Mouse (Mus musculus) lung, postnatal 10 days (tissue): ENCODE results near the gene RPS10-NUDT3.
"Not testable (repeated sequence)": the region's sequence is repeated elsewhere in the genome, so short reads cannot be mapped to it uniquely, and the experiment has no call there.

Experiments
- DNase-seq: peaks from one replicate; pipeline ENCODE4 v3.0.0; 2021

The RPS10-NUDT3 gene

DNA sequence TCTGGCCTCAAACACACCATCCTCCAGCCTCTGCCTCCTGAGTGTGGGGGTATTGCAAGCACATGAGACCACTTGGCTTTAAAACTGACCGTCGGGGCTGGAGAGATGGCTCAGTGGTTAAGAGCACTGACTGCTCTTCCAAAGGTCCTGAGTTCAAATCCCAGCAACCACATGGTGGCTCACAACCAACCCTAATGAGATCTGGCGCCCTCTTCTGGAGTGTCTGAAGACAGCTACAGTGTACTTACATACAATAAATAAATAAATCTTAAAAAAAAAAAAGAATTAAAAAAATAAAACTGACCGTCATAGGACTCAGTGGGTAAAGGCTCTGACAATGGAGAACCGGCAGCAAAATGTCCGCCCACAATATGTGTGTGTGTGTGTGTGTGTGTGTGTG lies 4.8 kb upstream of the RPS10-NUDT3 start:
- DNase-seq, result not testable (repeated sequence)

DNA sequence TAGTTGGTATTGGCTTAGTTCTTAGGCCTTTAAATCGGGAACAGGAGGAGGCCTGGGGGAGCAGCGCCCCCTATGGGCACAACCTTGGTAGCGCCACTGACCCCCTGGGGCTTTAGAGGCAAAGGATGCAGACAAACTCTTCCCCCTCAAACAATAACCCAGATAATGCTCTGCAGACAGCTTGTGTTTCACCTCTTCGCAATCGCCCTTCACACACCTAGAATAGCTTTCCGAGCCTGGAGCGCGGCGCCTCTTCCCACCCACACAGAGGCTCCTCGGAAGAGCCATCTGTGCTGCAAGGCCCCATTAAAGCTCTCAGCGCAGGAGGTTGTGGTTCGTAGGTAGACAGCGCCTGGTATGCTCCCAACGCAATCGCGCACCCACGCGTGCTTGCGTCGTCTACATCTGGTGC lies 3.9 kb upstream of the RPS10-NUDT3 start:
- DNase-seq, result no peak

DNA sequence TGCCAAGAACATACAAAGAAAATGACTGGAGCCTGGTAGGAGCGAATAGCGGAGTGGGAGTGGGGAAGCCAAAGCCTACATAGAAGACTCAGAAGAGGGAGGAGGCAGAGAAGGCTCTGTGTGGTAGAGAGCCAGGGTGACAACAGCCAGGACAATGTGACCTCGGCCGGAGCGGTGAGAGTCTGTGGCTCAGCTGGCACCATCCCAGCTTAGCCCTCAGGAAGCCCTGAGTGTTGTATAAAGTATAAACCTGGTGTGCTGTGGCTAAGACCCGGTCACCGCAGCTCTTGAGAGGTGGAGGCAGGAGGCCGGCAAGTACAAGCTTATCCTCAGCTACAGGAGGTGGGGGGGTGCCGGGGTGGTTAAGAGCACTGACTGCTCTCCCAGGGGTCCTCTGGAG lies 2.3 kb upstream of the RPS10-NUDT3 start:
- no peak for DNase-seq

DNA sequence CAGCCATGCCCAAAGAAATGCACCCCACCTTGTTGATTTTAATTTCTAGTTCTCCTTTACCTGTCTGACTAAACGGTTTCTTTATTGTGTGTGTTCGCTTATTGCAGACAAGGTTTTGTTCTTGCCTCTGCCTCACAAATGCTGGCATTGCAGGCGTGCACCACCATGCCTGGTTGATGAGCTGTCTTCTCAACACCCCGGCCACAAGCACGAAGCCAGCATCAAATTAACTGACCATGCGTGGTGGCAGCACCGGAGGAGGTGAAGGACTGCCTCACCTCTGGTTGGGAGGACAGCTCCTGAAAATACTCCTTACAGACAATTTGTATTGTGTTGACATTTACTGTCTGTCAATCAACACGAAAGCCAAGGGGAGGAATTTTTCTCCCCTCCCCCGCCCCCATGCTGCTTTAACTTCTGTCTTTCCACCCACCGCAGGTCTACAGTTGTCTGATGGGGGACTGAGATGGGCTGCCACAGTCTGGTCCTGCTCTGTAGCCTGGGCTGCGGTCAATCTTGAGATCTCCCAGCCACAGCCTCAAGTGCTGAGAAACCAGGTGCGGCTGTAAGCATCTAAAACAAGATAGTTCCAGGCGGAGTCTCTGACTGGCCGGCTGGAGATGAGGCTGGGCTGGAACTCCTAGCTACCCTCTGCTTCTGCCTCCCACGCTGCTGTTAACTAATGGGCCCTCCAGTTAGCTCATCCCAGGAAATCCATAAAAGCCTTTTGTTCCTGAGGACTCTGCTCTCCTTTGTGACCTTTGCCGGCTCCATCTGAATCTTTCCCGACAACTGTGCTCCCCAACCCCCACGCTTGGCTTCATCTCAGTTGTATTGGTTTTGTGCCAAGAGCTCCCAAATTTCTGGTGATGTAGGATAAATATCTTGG lies 1.4 kb upstream of the RPS10-NUDT3 start, which contains the start of gene Rps10:
Gene Rps10, minus strand, starts transcription at position 538 of the 889 bp plus-strand sequence.
- no peak for DNase-seq

DNA sequence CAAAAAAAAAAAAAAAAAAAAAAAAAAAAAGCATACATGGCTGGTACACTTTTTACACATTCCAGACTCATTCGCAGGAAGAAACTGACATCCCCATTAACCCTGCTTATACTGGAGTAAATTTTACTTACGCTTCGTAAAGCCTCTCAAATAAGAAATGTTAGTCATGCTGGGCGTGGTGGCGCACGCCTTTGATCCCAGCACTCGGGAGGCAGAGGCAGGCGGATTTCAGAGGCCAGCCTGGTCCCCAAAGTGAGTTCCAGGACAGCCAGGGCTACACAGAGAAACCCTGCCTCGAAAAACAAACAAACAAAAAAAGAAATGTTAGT lies 517 bp upstream of the RPS10-NUDT3 start:
- not testable (repeated sequence) for DNase-seq

DNA sequence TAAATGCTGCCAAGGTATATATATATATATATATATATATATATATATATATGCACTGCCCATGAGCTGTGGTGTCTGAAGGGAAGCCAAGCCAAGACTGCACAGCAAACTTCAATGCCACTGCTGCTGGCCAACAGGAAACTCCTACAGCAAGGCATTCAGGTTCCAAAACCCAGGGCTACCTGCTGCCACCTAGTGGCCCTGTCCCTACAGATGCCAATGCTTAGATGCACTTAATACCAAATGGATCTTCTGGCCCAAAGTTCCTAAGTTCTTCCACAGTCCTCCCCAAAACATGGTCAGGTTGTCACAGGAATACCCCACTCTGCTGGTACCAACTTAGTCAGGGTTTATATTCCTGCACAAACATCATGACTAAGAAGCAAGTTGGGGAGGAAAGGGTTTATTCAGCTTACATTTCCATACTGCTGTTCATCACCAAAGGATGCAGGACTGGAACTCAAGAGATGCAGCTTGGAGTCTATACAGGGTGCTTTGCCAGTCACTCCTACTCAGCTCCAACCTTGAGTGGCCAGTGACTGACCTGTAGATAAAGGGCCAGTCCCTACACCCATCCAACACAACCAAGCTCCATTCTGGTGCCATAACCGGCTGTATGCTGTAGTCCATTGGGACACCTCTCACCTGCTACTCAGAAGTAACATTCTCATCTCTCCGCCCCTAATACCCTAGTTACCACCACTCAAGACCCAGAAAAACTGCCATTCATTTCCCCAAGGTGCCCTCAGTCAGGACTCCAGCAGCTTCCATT lies 5.6 kb downstream of the RPS10-NUDT3 start:
- peak; percentile 88 for DNase-seq

DNA sequence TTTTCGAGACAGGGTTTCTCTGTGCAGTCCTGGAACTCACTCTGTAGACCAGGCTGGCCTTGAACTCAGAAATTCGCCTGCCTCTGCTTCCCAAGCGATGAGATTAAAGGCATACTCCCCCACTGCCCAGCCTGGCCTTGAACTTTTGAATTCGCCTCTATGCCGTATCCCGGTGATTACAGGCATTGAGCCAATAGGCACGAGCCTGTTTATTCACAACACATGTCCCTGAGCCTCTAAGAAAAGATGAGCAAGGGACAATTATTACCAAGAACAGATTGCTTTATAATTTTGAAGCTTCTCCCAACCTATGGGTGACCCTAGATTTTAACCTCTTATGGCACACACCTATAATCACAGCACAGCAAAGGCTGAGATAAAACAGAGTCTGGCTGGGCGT lies 6.6 kb downstream of the RPS10-NUDT3 start:
- no peak for DNase-seq

DNA sequence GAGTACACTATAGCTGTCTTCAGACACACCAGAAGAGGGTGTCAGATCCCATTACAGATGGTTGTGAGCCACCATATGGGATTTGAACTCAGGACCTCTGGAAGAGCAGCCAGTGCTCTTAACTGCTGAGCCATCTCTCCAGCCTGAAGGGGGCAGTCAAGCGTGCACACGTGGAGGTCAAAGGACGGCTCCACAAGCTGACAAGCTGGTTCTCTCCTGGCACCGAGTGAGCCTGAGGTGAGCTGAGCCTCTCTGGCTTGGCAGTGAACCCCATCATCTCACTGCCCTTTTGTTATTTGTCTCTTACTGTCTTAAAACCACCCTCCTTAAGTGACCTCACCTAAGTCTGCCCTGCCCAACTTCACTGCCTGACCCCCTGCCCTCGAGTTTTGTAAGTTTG lies 7.6 kb downstream of the RPS10-NUDT3 start:
- no peak for DNase-seq

DNA sequence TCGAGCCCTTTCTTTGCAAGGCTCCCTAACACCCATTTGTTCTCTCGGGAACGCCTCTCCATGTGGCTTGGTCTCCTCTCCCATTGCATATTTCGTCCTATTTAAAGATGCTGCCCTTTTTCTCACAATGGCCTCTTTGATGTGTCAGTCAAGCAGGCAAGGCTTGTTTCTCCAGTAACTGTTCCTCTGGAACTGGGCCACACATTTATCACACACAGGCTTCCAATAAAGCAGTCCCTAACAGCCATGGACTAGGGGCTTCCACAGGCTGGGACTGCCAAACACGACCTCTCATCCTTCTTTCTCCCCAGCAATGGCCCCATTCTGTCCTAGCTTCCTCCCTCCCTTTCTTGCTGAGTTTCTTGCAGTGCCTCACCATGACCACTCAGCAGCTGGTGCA lies 8.3 kb downstream of the RPS10-NUDT3 start:
- DNase-seq, result no peak

DNA sequence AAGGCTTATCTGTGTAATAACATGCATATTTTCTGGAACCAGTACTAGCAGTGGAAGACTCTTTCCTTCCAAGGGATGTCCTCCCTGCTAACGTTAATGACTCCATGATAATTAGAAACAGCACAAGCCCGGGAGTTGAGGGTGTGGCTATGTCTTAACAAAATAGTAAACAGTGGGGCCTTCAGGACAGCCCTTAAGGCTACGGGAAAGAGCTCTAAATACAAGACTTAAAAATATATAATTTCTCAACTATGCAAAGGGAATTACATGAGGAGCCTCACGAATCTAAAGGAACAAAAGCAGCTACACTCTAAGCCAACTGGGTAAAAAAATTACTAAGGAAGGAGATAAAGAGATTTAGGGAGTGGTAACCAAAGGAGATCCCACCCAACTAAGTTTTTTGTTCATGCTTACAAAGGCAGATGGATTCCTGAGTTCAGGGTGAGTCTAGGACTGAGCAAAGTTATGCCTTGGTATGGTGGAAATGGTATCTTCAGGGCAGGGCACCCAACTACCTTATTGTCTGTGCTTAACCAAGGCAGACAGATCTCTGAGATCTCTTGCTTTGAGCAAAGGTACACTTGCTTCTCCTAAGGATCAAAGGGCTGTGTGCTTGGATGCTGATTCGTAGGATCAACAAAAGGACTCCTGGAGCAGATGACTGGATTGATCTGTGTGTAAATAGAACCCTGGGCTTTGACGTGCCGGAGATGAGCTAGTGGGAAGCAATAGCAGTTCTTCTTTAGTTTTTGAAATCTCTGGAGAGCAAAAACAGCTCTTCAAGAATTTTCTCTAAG lies 9.4 kb downstream of the RPS10-NUDT3 start:
- no peak for DNase-seq

DNA sequence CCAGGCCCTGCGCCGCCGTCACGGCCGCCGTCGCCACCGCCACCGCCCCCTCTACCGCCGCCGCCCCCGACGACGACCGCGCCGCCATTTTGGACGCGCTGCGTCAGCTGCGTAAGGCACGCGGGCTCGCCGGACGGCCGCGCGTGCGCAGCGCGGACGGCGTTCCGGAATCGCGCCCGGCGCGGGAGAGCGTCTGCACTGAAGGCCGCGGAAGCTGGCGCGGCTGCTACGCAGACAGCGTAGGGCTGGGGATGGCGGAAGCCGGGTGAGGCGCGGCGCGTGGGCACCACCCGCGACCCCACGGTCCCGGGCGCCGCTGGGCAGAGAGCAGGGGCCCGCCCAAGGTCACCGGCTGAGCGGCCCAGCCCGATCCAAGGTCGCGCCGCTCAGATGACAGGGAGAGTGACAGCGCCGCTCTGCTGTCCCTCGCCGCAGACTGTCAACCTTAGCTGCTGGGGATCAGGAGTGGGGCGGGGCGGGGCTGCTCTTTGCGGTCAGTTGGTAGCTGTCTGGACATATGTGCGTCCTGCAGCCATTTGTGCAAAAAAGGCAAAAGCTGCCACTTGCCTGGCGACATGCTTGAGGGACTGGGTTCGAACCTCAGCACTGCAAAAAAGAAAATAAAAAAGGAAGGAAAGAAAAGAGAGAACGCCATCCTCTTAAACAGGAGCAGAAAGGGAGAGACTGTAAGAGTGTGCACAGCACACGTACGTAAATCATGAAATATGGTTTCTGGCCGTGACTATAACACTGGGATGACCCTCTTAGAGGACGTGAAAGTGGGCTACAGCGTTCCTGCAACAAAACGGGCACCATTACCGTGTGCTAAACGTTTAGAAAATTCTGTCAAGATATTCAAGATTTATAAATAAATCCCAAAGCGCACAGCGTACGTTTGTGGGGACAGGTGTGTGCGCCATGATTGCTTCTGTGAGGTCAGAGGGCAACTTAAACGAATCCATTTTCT lies 11.4 kb downstream of the RPS10-NUDT3 start, which contains the start of gene Nudt3:
Gene Nudt3, minus strand, starts transcription at position 136 of the 967 bp plus-strand sequence.
- DNase-seq, result peak; percentile 92

DNA sequence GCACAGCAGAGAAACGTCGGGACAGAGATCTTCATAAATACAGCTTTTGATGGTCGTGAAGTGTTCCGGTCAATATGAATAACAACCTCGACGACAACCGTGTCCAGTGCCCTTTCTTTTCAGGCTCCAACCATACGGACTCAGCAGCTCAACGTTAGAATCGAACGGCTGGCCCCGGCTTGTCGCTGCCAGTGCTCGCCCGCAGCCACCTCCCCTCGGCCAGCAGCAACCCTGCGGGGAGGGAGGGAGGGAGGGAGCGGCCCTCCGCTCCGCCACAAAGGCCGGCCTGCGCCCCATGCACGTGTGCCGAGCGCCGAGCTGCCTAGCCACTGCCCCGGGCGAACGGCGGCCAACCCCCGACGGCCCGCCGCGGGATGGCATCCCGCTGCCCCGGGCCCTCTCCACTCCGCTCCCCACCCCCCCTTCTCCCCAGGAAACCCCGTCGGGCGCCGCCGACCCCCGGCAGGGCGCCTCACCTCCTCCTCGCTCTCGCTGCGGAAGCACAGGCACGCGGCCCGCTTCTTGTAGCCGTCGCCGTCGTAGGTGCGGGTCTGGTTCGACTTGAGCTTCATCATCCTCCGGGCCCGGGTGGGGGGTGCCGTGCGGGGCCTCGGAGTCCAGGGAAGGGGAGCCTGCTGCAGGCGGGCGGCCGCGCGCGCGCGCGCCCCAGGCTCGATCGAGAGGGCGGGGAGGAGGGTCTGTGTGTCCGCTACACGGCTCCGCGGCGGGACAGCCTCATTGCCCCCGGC lies 12.2 kb downstream of the RPS10-NUDT3 start:
- DNase-seq, result peak; percentile 43

DNA sequence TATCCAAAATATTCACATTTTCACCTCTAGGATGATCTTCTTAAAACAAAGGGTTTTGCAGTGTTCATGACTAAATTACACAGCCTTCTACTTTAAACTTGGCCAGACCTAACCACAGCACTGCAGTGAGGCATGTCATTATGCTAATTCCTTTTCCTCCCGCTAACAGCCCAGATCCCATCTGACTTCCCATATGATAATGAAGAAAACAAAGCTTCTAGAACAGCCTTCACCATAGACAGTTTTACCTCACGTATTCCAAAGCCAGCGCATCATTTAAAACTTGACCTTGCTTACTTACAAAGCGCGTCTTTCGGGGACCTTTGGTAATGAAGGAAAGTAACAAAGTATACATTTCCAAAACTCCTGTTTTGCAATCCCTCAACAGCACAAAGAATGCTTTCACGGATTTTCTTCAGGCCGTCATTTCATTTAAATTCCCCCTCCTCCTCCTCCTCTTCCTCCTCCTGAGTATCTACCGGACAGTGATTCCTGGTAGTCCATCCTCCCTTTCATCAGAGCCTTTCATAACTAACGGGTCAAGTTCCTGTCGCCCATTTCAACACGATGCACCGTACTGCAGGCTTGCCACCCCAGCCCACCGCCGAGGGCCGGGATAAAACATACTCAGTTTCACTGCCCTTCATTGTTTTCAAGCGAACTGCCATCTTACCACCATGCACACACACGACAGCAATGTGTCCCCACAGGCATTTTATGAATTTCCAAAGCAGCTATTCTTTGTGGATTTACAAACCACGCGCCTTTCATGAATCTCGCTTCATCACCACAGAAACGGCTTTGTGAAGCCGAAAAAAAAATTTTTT lies 13.1 kb downstream of the RPS10-NUDT3 start:
- no peak for DNase-seq

DNA sequence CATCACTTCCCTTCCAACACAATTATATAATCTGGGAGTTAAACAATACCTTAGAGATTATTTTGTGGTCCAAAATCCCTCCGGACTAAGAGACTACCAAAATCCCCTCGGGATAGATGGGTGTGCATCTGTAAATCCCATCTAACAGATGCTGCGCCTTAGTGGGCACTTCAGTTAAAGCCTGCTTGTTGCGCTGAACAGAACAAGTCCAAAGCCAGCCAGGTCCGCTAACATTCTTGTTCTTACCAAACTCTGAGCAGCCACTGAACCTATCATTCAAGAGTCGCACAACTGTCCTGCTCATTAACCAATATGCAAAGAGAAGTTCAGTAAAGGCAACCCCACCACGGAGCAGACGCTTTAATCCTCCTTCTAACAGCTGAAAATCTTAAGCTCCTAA lies 13.9 kb downstream of the RPS10-NUDT3 start:
- DNase-seq, result no peak

DNA sequence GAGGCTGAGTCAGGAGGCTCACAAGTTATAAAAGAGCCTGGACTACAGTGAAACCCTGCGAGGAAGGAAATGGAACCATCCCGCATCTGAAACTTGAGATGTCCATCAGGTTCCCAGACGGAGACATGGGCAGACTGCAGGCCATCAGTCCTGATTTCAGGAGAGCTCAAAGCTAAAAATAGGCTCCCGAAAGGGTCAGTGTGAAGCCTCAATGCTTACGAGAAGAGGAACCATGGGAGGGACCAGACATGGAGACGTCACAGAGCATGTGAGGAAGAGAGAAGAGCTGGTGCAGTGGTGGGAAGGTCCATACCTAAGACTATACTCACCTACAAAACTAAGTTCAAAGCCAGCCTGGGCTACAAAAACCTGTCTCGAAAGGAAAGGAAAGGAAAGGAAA lies 19.6 kb downstream of the RPS10-NUDT3 start:
- DNase-seq, result no peak

DNA sequence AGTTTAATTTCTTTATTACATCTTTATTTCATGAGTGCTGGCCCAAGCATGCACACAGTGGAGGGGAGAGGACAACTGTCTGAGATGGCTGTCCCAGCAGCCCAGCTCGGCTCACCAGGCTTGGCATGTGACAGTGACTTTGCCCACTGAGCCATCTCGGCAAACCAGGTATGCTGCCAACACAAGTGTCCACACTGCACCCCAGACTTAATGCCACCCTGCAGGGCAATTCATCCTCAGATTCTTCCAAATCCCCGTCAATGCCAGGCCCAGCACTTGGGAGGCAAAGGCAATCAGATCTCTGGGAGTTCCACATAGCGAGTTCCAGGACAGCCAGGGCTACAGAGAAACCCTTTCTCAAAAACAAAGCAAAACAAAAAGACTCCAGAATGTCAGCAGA lies 22.0 kb downstream of the RPS10-NUDT3 start:
- DNase-seq, result no peak

DNA sequence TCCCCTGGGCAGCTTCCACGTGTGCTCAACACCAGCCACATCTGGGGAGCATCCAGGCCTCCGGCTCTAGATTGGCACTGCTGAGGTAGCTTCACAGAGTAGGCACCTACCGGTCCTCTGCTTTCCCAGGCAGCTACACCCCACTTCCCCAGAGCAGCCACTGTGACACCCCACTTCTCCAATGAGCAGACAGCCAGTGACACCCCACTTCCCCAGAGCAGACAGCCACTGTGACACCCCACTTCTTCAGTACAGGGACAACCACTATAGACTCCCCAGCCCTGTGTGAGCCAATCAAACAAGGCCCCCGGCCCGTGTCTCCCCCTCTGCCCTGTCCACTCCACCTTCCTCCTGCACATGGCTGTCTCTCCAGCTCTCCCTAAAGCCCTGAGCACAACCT lies 23.0 kb downstream of the RPS10-NUDT3 start:
- DNase-seq, result no peak

DNA sequence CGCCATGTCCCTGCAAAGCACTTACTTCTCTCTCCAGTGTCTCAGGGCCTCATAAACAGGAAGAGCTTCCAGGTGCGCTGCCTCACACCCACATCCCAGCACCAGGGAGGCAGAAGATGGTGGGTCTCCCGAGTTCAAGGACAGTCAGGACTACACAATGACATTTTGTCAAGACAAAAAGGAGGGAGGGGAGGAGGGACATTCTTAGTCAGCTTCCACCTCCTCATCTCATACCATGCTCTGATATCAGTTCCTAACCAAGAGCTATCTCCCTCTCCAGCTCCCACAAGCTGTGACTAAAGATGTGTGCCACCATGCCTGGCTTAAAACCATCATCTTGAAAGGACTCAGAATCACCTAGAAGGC lies 23.5 kb downstream of the RPS10-NUDT3 start:
- no peak for DNase-seq

DNA sequence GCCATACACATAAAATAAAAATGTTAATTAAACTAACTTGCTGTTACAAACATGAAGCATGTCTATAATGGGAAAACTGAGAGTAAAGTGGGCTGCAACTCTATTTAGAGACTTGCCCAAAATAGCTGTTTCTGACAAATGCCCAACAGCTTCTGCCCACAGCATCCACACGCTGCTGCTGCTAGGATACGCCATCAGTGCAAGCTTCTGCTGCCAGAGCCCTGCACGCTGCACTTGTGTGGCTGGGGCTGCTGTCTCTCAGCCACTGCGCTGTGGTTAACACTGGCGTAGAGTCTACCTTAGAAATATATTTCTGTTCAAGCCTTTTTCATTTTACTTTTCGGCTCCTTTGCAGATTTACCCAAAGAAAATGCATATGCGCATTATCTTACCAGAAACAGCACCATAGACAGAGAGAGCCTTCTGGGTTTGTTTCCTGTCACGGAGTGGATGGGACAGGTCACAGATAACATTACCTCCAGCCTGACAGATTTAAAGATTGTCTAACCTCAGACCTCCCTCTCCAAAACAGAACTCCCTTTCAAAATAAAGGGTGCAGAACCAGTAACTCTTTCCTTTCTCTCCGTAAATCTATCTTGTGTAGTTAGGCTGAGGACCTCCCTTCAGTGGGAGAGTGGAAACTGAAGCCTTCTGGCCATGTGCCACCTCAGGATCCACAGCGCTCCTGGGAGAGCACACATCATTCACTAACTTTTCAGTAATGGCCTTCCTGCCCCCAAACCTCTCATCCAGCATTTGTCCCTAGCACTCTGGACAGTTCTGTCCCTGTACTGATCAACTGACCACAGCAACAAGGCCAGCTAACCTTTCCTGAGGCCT lies 24.1 kb downstream of the RPS10-NUDT3 start:
- no peak for DNase-seq
